11 mouse cellular contexts compared by ENCODE assay signal in the genomic region with DNA sequence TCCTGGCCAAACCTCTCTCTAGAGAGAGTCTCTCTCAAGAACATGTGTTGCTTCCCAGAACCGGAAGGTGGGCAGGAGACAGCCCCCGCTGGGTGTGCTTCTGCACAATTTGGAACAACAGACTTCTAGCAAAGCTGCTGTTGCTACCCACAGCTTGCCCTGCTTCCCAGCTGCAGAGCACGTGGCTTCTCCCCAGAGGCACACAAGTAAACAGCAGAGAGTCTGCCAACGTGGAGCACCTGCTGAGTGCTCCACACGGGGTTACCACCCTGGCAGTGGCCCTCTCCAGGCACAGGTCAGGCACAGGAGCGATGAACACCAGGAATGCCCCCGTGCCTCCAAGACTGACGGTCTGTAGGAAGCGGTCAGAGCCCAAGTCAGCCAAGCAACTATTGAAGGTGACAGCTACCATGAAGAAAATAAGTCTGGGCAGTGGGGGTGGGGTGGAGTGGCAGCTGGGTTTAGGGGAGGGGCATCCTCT. TPM values are rescaled to one million over a fixed set of nuclear protein-coding genes. Genes with fewer than 3 reads are reported as not detected.
DNase-seq lines count a peak whose midpoint lies in the region; ATAC-seq and TF ChIP-seq lines count a peak whose summit lies in the region.
"Had no signal": no experiment of that assay in that cellular context is flagged by ENCODE, and none has a peak within 500 bp of the region (broad histone marks: within the 10 kb centered on the region; RNA-seq: fewer than 3 reads in every experiment).

No protein-coding gene starts in this region.

- no peaks in the 10 kb centered on the region for H3K27me3 ChIP-seq in hindbrain, embryonic 14.5 days (ENCODE audit: control insufficient read depth, insufficient read depth, low read length)
- H3K27me3 ChIP-seq in hindbrain, embryonic 13.5 days = no peaks in the 10 kb centered on the region
- no peaks in the 10 kb centered on the region for H3K27me3 ChIP-seq in hindbrain, postnatal 0 days (ENCODE audit: insufficient read depth, low read length)
- H3K27me3 ChIP-seq in kidney, adult 2 months (replicated peaks; ENCODE audit: control insufficient read depth, insufficient read depth, low read length) = no peaks in the 10 kb centered on the region
- H3K27me3 ChIP-seq: embryonic facial prominence, embryonic 13.5 days had no signal

- no peak overlapping the region for H3K4me2 ChIP-seq in hindbrain, embryonic 14.5 days (replicated peaks)
- no peak overlapping the region for H3K4me2 ChIP-seq in hindbrain, embryonic 13.5 days
- no peak overlapping the region for H3K4me2 ChIP-seq in hindbrain, postnatal 0 days (ENCODE audit: low read depth, low read length)
- H3K4me2 ChIP-seq: embryonic facial prominence, embryonic 13.5 days; kidney, embryonic 15.5 days had no signal

- H3K4me3 ChIP-seq in hindbrain, embryonic 14.5 days (replicated peaks; ENCODE audit: low read length) = no peak overlapping the region
- H3K4me3 ChIP-seq in hindbrain, embryonic 13.5 days = no peak overlapping the region
- no peak overlapping the region for H3K4me3 ChIP-seq in hindbrain, postnatal 0 days (ENCODE audit: low read length)
- no peak overlapping the region for H3K4me3 ChIP-seq in kidney, adult 2 months (ENCODE audit: insufficient read depth, low read depth, low read length)
- H3K4me3 ChIP-seq: embryonic facial prominence, embryonic 13.5 days; kidney, embryonic 15.5 days had no signal

- no peaks in the 10 kb centered on the region for H3K9me3 ChIP-seq in hindbrain, embryonic 14.5 days (ENCODE audit: control insufficient read depth, low read length)
- H3K9me3 ChIP-seq in hindbrain, embryonic 13.5 days = no peaks in the 10 kb centered on the region
- H3K9me3 ChIP-seq in hindbrain, postnatal 0 days (ENCODE audit: low read length) = no peaks in the 10 kb centered on the region
- H3K9me3 ChIP-seq: embryonic facial prominence, embryonic 13.5 days; kidney, embryonic 15.5 days had no signal

- H3K9ac ChIP-seq in hindbrain, embryonic 14.5 days = no peak overlapping the region
- no peak overlapping the region for H3K9ac ChIP-seq in hindbrain, embryonic 13.5 days
- no peak overlapping the region for H3K9ac ChIP-seq in hindbrain, postnatal 0 days (replicated peaks; ENCODE audit: low read length)
- H3K9ac ChIP-seq: embryonic facial prominence, embryonic 13.5 days; kidney, embryonic 15.5 days had no signal

- H3K4me1 ChIP-seq in hindbrain, embryonic 14.5 days (replicated peaks; ENCODE audit: control insufficient read depth, insufficient read depth, low read length) = no peaks in the 10 kb centered on the region
- H3K4me1 ChIP-seq in hindbrain, embryonic 13.5 days (replicated peaks) = peaks cover 12% of the 10 kb centered on the region
- peaks cover 3% of the 10 kb centered on the region; the same call in 1 of the 2 replicates for H3K4me1 ChIP-seq in hindbrain, postnatal 0 days (ENCODE audit: insufficient read depth, low read length)
- no peaks in the 10 kb centered on the region; the same call in 1 of the 2 replicates for H3K4me1 ChIP-seq in kidney, adult 2 months (ENCODE audit: control insufficient read depth, insufficient read depth, low read length)

- ATAC-seq in hindbrain, embryonic 14.5 days (ENCODE audit: low FRiP score) = peak; percentile 17; the same call in 1 of the 2 replicates
- ATAC-seq in hindbrain, embryonic 13.5 days (ENCODE audit: low FRiP score) = no peak
- peak; percentile 57 for ATAC-seq in hindbrain, postnatal 0 days
- no peak for ATAC-seq in inflammation-experienced regulatory T-cells, adult 6 months

- no peak for DNase-seq in hindbrain, embryonic 14.5 days (ENCODE audit: low spot score)
- DNase-seq in T-cell, adult 2 months (ENCODE audit: low spot score) = peak; percentile 36
- peak; percentile 59 for DNase-seq in hindbrain, postnatal 0 days (ENCODE audit: low spot score)
- DNase-seq in right cerebral cortex, postnatal 25 days = peak; percentile 52
- DNase-seq in kidney, adult 2 months = no peak
- no peak for DNase-seq in lung, postnatal 10 days

- H3K36me3 ChIP-seq in hindbrain, embryonic 14.5 days (replicated peaks; ENCODE audit: control insufficient read depth, insufficient read depth) = no peaks in the 10 kb centered on the region
- no peaks in the 10 kb centered on the region for H3K36me3 ChIP-seq in hindbrain, embryonic 13.5 days
- H3K36me3 ChIP-seq in hindbrain, postnatal 0 days (ENCODE audit: insufficient read depth, low read length) = no peaks in the 10 kb centered on the region
- no peaks in the 10 kb centered on the region for H3K36me3 ChIP-seq in kidney, adult 2 months (ENCODE audit: control insufficient read depth, insufficient read depth, low read length)
- H3K36me3 ChIP-seq: embryonic facial prominence, embryonic 13.5 days; kidney, embryonic 15.5 days had no signal

- TF ChIP-seq CTCF in hindbrain, postnatal 0 days (IDR thresholded peaks at IDR 0.05; ENCODE audit: low read depth) = no peak
- no peak for TF ChIP-seq CTCF in kidney, adult 2 months (conservative IDR thresholded peaks at IDR 0.05; ENCODE audit: insufficient read depth, insufficient read length, low read depth, low read length)

- no peak for TF ChIP-seq POLR2A in kidney, adult 2 months (IDR thresholded peaks at IDR 0.05; ENCODE audit: low read depth, low read length)

- WGBS in hindbrain, embryonic 14.5 days = 49% methylated on average over 9 of the region's 9 CpGs
- WGBS in hindbrain, embryonic 13.5 days = 46% methylated on average over 9 of the region's 9 CpGs
- WGBS in hindbrain, postnatal 0 days = 32% methylated on average over 9 of the region's 9 CpGs
- 55% methylated on average over 9 of the region's 9 CpGs for WGBS in kidney, adult 2 months

- H3K27ac ChIP-seq in hindbrain, embryonic 14.5 days = no peak overlapping the region
- no peak overlapping the region for H3K27ac ChIP-seq in hindbrain, embryonic 13.5 days
- H3K27ac ChIP-seq in hindbrain, postnatal 0 days = 0 out of 2 replicates have a peak overlapping the region, but pooled peaks have one; percentile 5
- no peak overlapping the region for H3K27ac ChIP-seq in kidney, adult 2 months (ENCODE audit: insufficient read depth, low read depth, low read length)
- H3K27ac ChIP-seq: embryonic facial prominence, embryonic 13.5 days; kidney, embryonic 15.5 days; macrophage had no signal

RNA-seq across cellular contexts. Expression of a gene that starts 26.0 kb away (rescaled TPM):
- 3.0 and 4.6 TPM in 2 replicates for polyA plus RNA-seq in hindbrain, embryonic 14.5 days (2014; fragmentation: Nextera tagmentation; extraction: Ambion mirVana)
- 1.6 and 2.3 TPM in 2 replicates for polyA plus RNA-seq in hindbrain, embryonic 13.5 days (2015; fragmentation: Nextera tagmentation; extraction: Ambion mirVana)
- 20.3 and 26.0 TPM in 2 replicates for total RNA-seq in hindbrain, postnatal 0 days (2014; rRNA removed)
- 9.8 and 12.7 TPM in 2 replicates for polyA plus RNA-seq in hindbrain, postnatal 0 days (2015; fragmentation: Nextera tagmentation; extraction: Ambion mirVana)
- 10 to 100 TPM in 1 of 3 experiments, 1 to 10 TPM in 2; 5.8 to 13.8 (median 6.4) TPM for polyA plus RNA-seq in inflammation-experienced regulatory T-cells, adult 6 months (2017; shearing (Covaris generic))
- polyA plus RNA-seq in kidney, adult 2 months (2012; rRNA removed) = 1.0 and 2.0 TPM in 2 replicates

Comparison
In these comparisons a context has a peak if more than half of its experiments do, and no peak if none do; other contexts are left out.
1. ATAC-seq: peak in hindbrain, embryonic 14.5 days (single experiment) and hindbrain, postnatal 0 days (single experiment); none in hindbrain, embryonic 13.5 days (single experiment) and inflammation-experienced regulatory T-cells, adult 6 months (single experiment).
2. DNase-seq: peak in T-cell, adult 2 months (single experiment), hindbrain, postnatal 0 days (single experiment) and right cerebral cortex, postnatal 25 days (single experiment); none in hindbrain, embryonic 14.5 days (single experiment), kidney, adult 2 months (single experiment) and lung, postnatal 10 days (single experiment).